Mouse (Mus musculus) macrophage (primary cell): Measurements from ENCODE around the gene A730049H05Rik. TPM values are rescaled to one million over a fixed set of nuclear protein-coding genes. Genes with fewer than 3 reads are reported as not detected.

Experiments used
- H3K27ac ChIP-seq: fragments of 350-480 bp; formaldehyde crosslinking; 2 replicates; pipeline ENCODE4 v1.9.0; 2021
- H3K36me3 ChIP-seq: fragments of 350-480 bp; formaldehyde crosslinking; 2 replicates; pipeline ENCODE4 v1.9.0; 2021; ENCODE audit errors: inconsistent target
- H3K4me3 ChIP-seq: fragments of 350-480 bp; formaldehyde crosslinking; 2 replicates; pipeline ENCODE4 v1.9.0; 2021; ENCODE audit errors: inconsistent target
- H3K79me2 ChIP-seq: fragments of 350-480 bp; formaldehyde crosslinking; 2 replicates; pipeline ENCODE4 v1.9.0; 2021; ENCODE audit errors: inconsistent target
- WGBS: methylation state at CpG from one replicate; pipeline ENCODE4 v1.1.7; 2026; ENCODE audit warnings: inconsistent platforms; ENCODE audit not compliant: missing documents; 5-methylcytosine and 5-hydroxymethylcytosine counted together
- polyA plus RNA-seq: library from polyadenylated mRNA; stranded (reverse); fragments of 250-400 nt; gene quantifications from 3 replicates; pipeline ENCODE4 v1.2.4, GENCODE M21; 2018; ENCODE audit warnings: inconsistent platforms

A730049H05Rik gene
- polyA plus RNA-seq, 1 experiment from 2014 or later = not detected

DNA sequence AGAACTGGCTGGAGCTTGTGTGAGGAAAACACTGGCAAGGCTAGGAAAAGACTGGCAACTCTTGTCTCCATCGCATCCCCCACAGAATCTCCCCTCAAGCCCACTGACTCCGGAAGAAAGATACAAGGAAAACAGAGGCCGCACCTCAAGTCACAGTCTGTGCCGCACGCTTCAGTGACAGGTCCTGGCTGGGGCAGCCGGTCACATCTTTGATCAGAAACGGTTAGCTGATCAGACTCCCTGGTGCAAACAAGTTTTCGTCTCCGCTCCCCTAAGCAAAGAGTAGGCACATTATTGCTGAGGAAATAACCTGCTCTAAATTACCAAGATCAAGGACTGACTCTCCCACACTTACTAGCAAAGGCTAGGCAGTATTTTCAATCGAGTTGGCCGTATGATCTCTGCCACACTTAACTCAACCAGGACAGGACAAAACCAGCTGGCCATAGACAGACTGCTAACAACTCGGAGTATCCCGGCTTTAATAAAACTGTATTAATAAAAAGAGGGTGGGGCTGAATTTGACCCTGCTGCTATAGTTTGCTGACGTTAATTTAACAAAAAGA lies 63.5 kb downstream of the A730049H05Rik start:
- Histone ChIP-seq H3K27ac (no peak overlapping the region), H3K36me3 (no peaks in the 10 kb centered on the region), H3K4me3 (no peak overlapping the region), H3K79me2 (no peaks in the 10 kb centered on the region)
- 94% methylated on average over 14 of the region's 14 CpGs for WGBS

DNA sequence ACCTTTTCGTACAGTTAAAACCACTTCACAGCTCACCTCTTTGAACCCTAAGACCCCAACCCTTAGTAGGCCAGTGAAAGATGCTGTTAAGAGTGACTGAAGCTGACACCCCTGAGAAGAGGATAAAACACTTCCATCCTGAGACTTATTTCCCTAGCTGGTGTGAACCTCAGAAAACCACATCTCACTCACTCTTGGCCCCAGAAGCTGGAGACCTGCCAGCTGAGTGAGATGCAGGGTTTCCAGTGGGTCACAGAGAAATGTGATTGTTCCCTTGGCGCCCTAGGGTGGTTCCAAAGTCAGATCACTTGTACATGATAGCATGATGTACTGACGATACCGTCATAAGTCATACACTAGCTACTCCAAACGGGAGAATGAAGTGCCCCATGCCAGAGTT lies 66.2 kb downstream of the A730049H05Rik start:
- Histone ChIP-seq H3K4me3 (no peak overlapping the region), H3K79me2 (no peaks in the 10 kb centered on the region), H3K27ac (no peak overlapping the region), H3K36me3 (no peaks in the 10 kb centered on the region)
- WGBS = 53% methylated on average over 5 of the region's 5 CpGs

DNA sequence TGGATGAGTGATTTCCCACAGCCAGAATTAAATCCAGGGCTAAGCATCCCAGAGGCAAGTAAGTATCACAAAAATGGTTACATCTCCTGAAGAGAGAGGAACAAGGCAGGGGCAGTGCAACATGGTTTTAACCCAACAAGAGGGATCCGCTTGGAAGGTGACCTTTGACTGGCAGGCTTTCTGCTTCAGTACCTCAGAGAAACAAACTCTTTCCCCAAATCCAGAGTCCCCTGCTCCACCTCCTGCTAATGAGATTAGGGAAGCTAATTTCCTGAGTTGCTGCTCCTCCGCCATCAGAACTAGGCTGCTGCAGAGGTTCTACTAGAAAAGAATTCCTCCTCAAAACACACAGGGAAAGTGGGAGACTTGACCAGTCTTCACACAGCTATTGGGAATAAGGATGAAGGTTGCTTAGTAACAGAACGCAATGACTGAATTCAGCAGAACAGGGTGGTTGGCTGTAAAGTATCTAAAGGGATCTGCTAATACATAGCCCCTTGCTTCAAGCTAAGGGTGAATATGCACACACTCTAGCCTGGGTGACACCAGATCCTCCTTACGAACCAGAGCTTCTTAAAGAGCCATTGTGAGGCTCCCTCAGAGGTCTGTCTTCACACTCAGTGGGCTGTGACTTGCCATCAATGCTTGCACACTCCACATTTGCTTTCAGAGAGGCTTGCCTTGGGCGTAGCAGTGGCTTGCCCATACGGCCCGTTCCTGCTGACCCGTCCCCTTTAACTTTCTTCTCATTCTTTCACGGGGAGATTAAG lies 67.0 kb downstream of the A730049H05Rik start:
- no peaks in the 10 kb centered on the region for H3K79me2 ChIP-seq
- H3K36me3 ChIP-seq = no peaks in the 10 kb centered on the region
- H3K4me3 ChIP-seq = no peak overlapping the region
- no peak overlapping the region for H3K27ac ChIP-seq
- 86% methylated on average over 9 of the region's 9 CpGs for WGBS

DNA sequence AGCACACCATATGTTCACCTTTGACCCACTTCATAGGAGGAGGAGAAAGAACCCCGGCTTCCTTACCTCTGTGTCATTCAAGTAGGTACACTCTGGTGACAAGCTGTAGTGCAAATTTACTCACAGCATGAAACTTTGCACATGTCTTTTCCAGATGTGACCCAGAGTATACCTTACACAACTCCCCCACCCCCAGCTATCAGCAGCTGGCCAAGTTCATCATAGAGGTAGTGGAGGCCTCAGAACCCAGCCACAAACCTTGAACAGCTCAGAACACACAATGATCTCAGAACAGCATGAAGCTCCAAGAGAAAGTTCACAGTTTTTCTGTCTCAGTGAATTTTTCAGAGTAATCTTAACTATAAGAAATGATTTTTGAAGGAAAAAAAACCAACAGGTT lies 75.3 kb downstream of the A730049H05Rik start:
- WGBS = 100% methylated on average over 1 of the region's 1 CpGs
- no peak overlapping the region for H3K27ac ChIP-seq

More for the DNA sequence above, 75.3 kb downstream of the A730049H05Rik start:
- no peaks in the 10 kb centered on the region for H3K79me2 ChIP-seq
- no peaks in the 10 kb centered on the region for H3K36me3 ChIP-seq
- no peak overlapping the region for H3K4me3 ChIP-seq

Other genes with a start within 250 kb of the A730049H05Rik start
- 0.04 to 0.30 TPM (median 0.12 TPM) in 3 replicates for gene Prickle2, start 110.3 kb upstream of the A730049H05Rik start, polyA plus RNA-seq
- gene Gm15737, start 52.9 kb downstream of the A730049H05Rik start, polyA plus RNA-seq = not detected in 3 replicates
- gene Adamts9, start 127.0 kb downstream of the A730049H05Rik start, polyA plus RNA-seq = not detected in 3 replicates